Mouse (Mus musculus) left cerebral cortex, postnatal 14 days (tissue): ENCODE results near the gene Apobr. TPM values are rescaled to one million over a fixed set of nuclear protein-coding genes. Genes with fewer than 3 reads are reported as not detected.

Experiments used
- DNase-seq, 2 experiments: peaks; one replicate each; pipeline ENCODE4 v3.0.0; 2021 to 2022; ENCODE audit warnings: low spot score in 2 of 2, mixed read lengths in 1 of 2
- intact Hi-C: fragments of 180-260 bp; cut with DNase I; formaldehyde crosslinking; loops from one replicate; pipeline ENCODE4 v1.15.1; 2025
- microRNA-seq, 2 experiments: library from miRNA; unstranded; fragments of <30 nt; microRNA quantifications; one replicate each; pipeline ENCODE4 v1.2.0; 2022
- total RNA-seq, 2 experiments: library from RNA; stranded (reverse); gene quantifications; 2 replicates each; pipeline ENCODE4 v1.2.3; 2021

Apobr gene
- total RNA-seq, 2 experiments from 2014 or later = 0.26 to 0.32 TPM

- DNase-seq = no peak
- intact Hi-C loops = no loop called here
Observed at GRCm38 (mm10) chr7:126630824-126631518, 46.2 kb downstream of the Apobr start, which contains the start of gene Nupr1. Gene Nupr1 (minus strand): TSS chr7:126630861.

GRCm38 (mm10) chr7:126632478-126632877 is 47.7 kb downstream of the Apobr start:
- intact Hi-C loops = no loop called here
- no peak for DNase-seq

- intact Hi-C loops = no loop called here
- no peak for DNase-seq
Observed at GRCm38 (mm10) chr7:126635375-126635774, 50.6 kb downstream of the Apobr start.

- intact Hi-C loops = loop anchor here (2.0 kb wide), 1 partner anchor 50 kb away; no protein-coding TSS in a partner anchor
- DNase-seq = peak; percentile 32 to 37
Observed at GRCm38 (mm10) chr7:126636733-126637520, 52.2 kb downstream of the Apobr start.

Small RNA genes within 50 kb of the gene (microRNA-seq; reads per million reads assigned to microRNA genes)
- 15.8 to 16.1 reads per million in 2 experiments for gene Mir7059

Other genes with a start within 250 kb of the Apobr start
- under 1 TPM; 0.30 to 0.33 TPM for gene Lat, start 215.4 kb upstream of the Apobr start, total RNA-seq
- gene Spns1, start 207.5 kb upstream of the Apobr start, total RNA-seq = 10 to 100 TPM; 83.2 to 86.3 TPM
- 1 to 10 TPM; 5.1 to 7.4 TPM for gene Nfatc2ip, start 188.2 kb upstream of the Apobr start, total RNA-seq
- gene Cd19, start 170.1 kb upstream of the Apobr start, total RNA-seq = not detected
- 10 to 100 TPM; 11.4 to 12.6 TPM for gene Rabep2, start 156.2 kb upstream of the Apobr start, total RNA-seq
- gene Atp2a1, start 121.8 kb upstream of the Apobr start, total RNA-seq = under 1 TPM in 1 of 2 experiments, not detected in 1; 0.21 TPM
- 10 to 100 TPM; 68.4 to 75.0 TPM for gene Sh2b1, start 109.5 kb upstream of the Apobr start, total RNA-seq
- gene Tufm, start 97.6 kb upstream of the Apobr start, total RNA-seq = 10 to 100 TPM; 81.4 to 87.8 TPM
- 100 to 1,000 TPM; 116 to 119 TPM for gene Atxn2l, start 81.5 kb upstream of the Apobr start, total RNA-seq
- 100 to 1,000 TPM; 182 to 186 TPM for gene Eif3c, start 18.5 kb upstream of the Apobr start, total RNA-seq
- gene Cln3, start 875 bp downstream of the Apobr start, total RNA-seq = 10 to 100 TPM; 20.4 to 21.5 TPM
- not detected for gene Il27, start 10.0 kb downstream of the Apobr start, total RNA-seq
- 10 to 100 TPM; 11.5 to 15.9 TPM for gene Nupr1, start 45.9 kb downstream of the Apobr start, total RNA-seq
- gene Sgf29, start 64.4 kb downstream of the Apobr start, total RNA-seq = 10 to 100 TPM; 32.0 to 33.8 TPM
- 10 to 100 TPM in 1 of 2 experiments, 1 to 10 TPM in 1; 6.7 to 12.7 TPM for gene Sult1a1, start 91.5 kb downstream of the Apobr start, total RNA-seq
- gene Bola2, start 110.5 kb downstream of the Apobr start, total RNA-seq = 100 to 1,000 TPM; 108 to 113 TPM
- gene Slx1b, start 110.8 kb downstream of the Apobr start, total RNA-seq = 10 to 100 TPM; 13.6 to 15.9 TPM
- 100 to 1,000 TPM; 173 to 185 TPM for gene Coro1a, start 122.8 kb downstream of the Apobr start, total RNA-seq
- gene Mapk3, start 174.7 kb downstream of the Apobr start, total RNA-seq = 100 to 1,000 TPM; 209 to 214 TPM
- gene Gdpd3, start 181.4 kb downstream of the Apobr start, total RNA-seq = 1 to 10 TPM; 2.0 to 2.5 TPM
- 100 to 1,000 TPM; 247 to 269 TPM for gene Ypel3, start 192.0 kb downstream of the Apobr start, total RNA-seq
- under 1 TPM; 0.51 to 0.92 TPM for gene Tbx6, start 196.5 kb downstream of the Apobr start, total RNA-seq
- 10 to 100 TPM; 48.9 to 49.6 TPM for gene Ppp4c, start 207.6 kb downstream of the Apobr start, total RNA-seq
- 100 to 1,000 TPM; 117 to 118 TPM for gene Fam57b, start 212.7 kb downstream of the Apobr start, total RNA-seq
- not detected for gene 4930451I11Rik, start 246.7 kb downstream of the Apobr start, total RNA-seq